Mouse (Mus musculus): ENCODE results near the gene Vmn1r1. TPM values are rescaled to one million over a fixed set of nuclear protein-coding genes. Genes with fewer than 3 reads are reported as not detected.

Gene Vmn1r1
- total and polyA plus RNA-seq, 3 experiments = 0.22 TPM; not detected in 2

- Histone ChIP-seq H3K4me1 (ENCODE audit: insufficient read depth, low read depth, low read length) (no peaks in the 10 kb centered on the region), H3K36me3 (replicated peaks) (no peaks in the 10 kb centered on the region), H3K4me3 (ENCODE audit: low read depth, low read length) (no peak overlapping the region), H3K27me3 (ENCODE audit: insufficient read depth, low read length) (peaks cover 8% of the 10 kb centered on the region), H3K9me3 (replicated peaks) (no peaks in the 10 kb centered on the region)
- no peak for TF ChIP-seq GATA1 (IDR thresholded peaks at IDR 0.05; ENCODE audit: borderline replicate concordance, low read length)
- TF ChIP-seq GATA2 (IDR thresholded peaks at IDR 0.05; ENCODE audit: borderline replicate concordance, low read depth, low read length) = no peak
- TF ChIP-seq TAL1 (conservative IDR thresholded peaks at IDR 0.05; ENCODE audit: low read depth, low read length) = no peak
- no peak for TF ChIP-seq CTCF (IDR thresholded peaks at IDR 0.05; ENCODE audit: low read depth, low read length)
- TF ChIP-seq POLR2AphosphoS5 (IDR thresholded peaks at IDR 0.05; ENCODE audit: insufficient replicate concordance, low read depth, low read length) = no peak
- DNase-seq (ENCODE audit: low spot score) (no peak), ATAC-seq (ENCODE audit: extremely low read depth, insufficient number of reproducible peaks, low FRiP score, poor library complexity, severe bottlenecking) (no peak)
These were observed 59.3 kb downstream of the Vmn1r1 start for GRCm38 (mm10) chr1:182105023-182105422.

Other genes with a start within 250 kb of the Vmn1r1 start
- gene Enah, start 144.5 kb downstream of the Vmn1r1 start, total RNA-seq (2014; fragmentation: Nextera tagmentation) = not detected in 2 replicates
- gene Enah, start 144.5 kb downstream of the Vmn1r1 start, total RNA-seq (2017) = 0.12 and 0.87 TPM in 2 replicates
- gene Enah, start 144.5 kb downstream of the Vmn1r1 start, polyA plus RNA-seq (2012) = not detected in 2 replicates
- 54.2 and 59.0 TPM in 2 replicates for gene Srp9, start 39.7 kb downstream of the Vmn1r1 start, total RNA-seq (2014; fragmentation: Nextera tagmentation)
- 133 and 134 TPM in 2 replicates for gene Srp9, start 39.7 kb downstream of the Vmn1r1 start, total RNA-seq (2017)
- gene Srp9, start 39.7 kb downstream of the Vmn1r1 start, polyA plus RNA-seq (2012) = 35.5 and 37.8 TPM in 2 replicates
- 75.6 and 86.3 TPM in 2 replicates for gene Degs1, start 118.3 kb upstream of the Vmn1r1 start, total RNA-seq (2014; fragmentation: Nextera tagmentation)
- gene Degs1, start 118.3 kb upstream of the Vmn1r1 start, total RNA-seq (2017) = 59.1 and 65.5 TPM in 2 replicates
- gene Degs1, start 118.3 kb upstream of the Vmn1r1 start, polyA plus RNA-seq (2012) = 19.2 and 21.3 TPM in 2 replicates
- gene Fbxo28, start 177.1 kb upstream of the Vmn1r1 start, total RNA-seq (2014; fragmentation: Nextera tagmentation) = 18.0 and 23.9 TPM in 2 replicates
- gene Fbxo28, start 177.1 kb upstream of the Vmn1r1 start, total RNA-seq (2017) = 26.5 and 29.1 TPM in 2 replicates
- 27.5 and 44.2 TPM in 2 replicates for gene Fbxo28, start 177.1 kb upstream of the Vmn1r1 start, polyA plus RNA-seq (2012)
- 20.5 and 28.1 TPM in 2 replicates for gene Trp53bp2, start 244.7 kb upstream of the Vmn1r1 start, total RNA-seq (2014; fragmentation: Nextera tagmentation)
- gene Trp53bp2, start 244.7 kb upstream of the Vmn1r1 start, total RNA-seq (2017) = 5.5 and 7.6 TPM in 2 replicates
- gene Trp53bp2, start 244.7 kb upstream of the Vmn1r1 start, polyA plus RNA-seq (2012) = 10.1 and 16.7 TPM in 2 replicates